Mouse (Mus musculus) hindbrain, embryonic 15.5 days (tissue): ENCODE results near the gene Ncoa7. TPM values are rescaled to one million over a fixed set of nuclear protein-coding genes. Genes with fewer than 3 reads are reported as not detected.
A peak's percentile ranks its signal among the peaks of the same experiment; 100 is the strongest.

Experiments
- ATAC-seq: fragments of 200-750 bp; cut with Nextera tagmentation; 2 replicates; pipeline ENCODE4 v1.8.0; 2017; ENCODE audit warnings: low read depth, moderate number of reproducible peaks, moderate TSS enrichment; ENCODE audit not compliant: low FRiP score
- H3K27ac ChIP-seq: fragments of 300-500 bp; sonication (generic); replicated peaks from 2 replicates; pipeline ENCODE4 v1.5.1; 2015; ENCODE audit warnings: mild to moderate bottlenecking, inconsistent platforms
- H3K27me3 ChIP-seq: fragments of 300-500 bp; sonication (generic); 2 replicates; pipeline ENCODE4 v1.6.1; 2015; ENCODE audit warnings: control low read depth, inconsistent platforms
- H3K36me3 ChIP-seq: fragments of 300-500 bp; sonication (generic); 2 replicates; pipeline ENCODE4 v1.6.1; 2015; ENCODE audit warnings: control low read depth, inconsistent platforms
- H3K4me1 ChIP-seq: fragments of 300-500 bp; sonication (generic); replicated peaks from 2 replicates; pipeline ENCODE4 v1.6.1; 2015; ENCODE audit warnings: control low read depth, inconsistent platforms
- H3K4me2 ChIP-seq: fragments of 300-500 bp; sonication (generic); 2 replicates; pipeline ENCODE4 v1.6.1; 2015; ENCODE audit warnings: moderate library complexity, mild to moderate bottlenecking, inconsistent platforms
- H3K4me3 ChIP-seq: fragments of 300-500 bp; sonication (generic); 2 replicates; pipeline ENCODE4 v1.5.1; 2015; ENCODE audit warnings: mild to moderate bottlenecking, inconsistent platforms
- H3K9ac ChIP-seq: fragments of 300-500 bp; sonication (generic); 2 replicates; pipeline ENCODE4 v1.6.1; 2015; ENCODE audit warnings: inconsistent platforms
- H3K9me3 ChIP-seq: fragments of 300-500 bp; sonication (generic); 2 replicates; pipeline ENCODE4 v1.6.1; 2016; ENCODE audit warnings: control low read depth, inconsistent platforms
- WGBS: fragments of 180-500 bp; shearing (Covaris S2); methylation state at CpG from one replicate; pipeline ENCODE4 v1.1.7; 2015; 5-methylcytosine and 5-hydroxymethylcytosine counted together
- polyA plus RNA-seq: library from polyadenylated mRNA; unstranded; fragments of >200 nt; fragmentation: Nextera tagmentation; extraction: Ambion mirVana; gene quantifications from 2 replicates; pipeline ENCODE4 v1.2.1, GENCODE M21; 2015

The Ncoa7 gene
- polyA plus RNA-seq, 1 experiment from 2014 or later = 18.9 TPM

DNA sequence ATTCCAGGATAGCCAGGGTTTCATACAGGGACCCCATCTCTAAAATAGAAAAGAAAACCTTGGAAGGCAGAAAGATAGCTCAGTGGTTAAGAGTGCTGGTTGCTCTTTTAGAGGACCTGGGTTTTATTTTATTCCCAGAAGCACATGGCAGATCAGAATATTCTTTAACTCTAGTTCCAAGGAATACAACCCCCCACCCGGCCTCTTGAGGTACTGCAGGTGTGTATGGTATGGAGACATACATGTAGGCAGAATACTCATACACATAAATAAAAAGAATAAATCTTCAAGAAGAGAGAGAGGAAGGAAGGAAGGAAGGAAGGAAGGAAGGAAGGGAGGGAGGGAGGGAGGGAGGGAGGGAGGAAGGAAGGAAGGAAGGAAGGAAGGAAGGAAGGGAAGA, 72.3 kb downstream of the Ncoa7 start:
- no peak overlapping the region for H3K9ac ChIP-seq
- WGBS = 62% methylated on average over 1 of the region's 1 CpGs
- no peaks in the 10 kb centered on the region for H3K9me3 ChIP-seq
- H3K4me2 ChIP-seq = no peak overlapping the region
- no peak overlapping the region for H3K27ac ChIP-seq
- no peaks in the 10 kb centered on the region for H3K4me1 ChIP-seq
- H3K36me3 ChIP-seq = no peaks in the 10 kb centered on the region
- ATAC-seq = no peak
- H3K27me3 ChIP-seq = no peaks in the 10 kb centered on the region
- no peak overlapping the region for H3K4me3 ChIP-seq

GRCm38 (mm10) chr10:30729157-30730096, 73.7 kb downstream of the Ncoa7 start:
- no peaks in the 10 kb centered on the region for H3K9me3 ChIP-seq
- no peaks in the 10 kb centered on the region for H3K27me3 ChIP-seq
- no peaks in the 10 kb centered on the region for H3K36me3 ChIP-seq
- no peak overlapping the region for H3K27ac ChIP-seq
- H3K4me3 ChIP-seq = no peak overlapping the region
- no peaks in the 10 kb centered on the region for H3K4me1 ChIP-seq
- ATAC-seq = no peak; the same call in 1 of the 2 replicates
- no peak overlapping the region for H3K9ac ChIP-seq
- WGBS = 84% methylated on average over 5 of the region's 5 CpGs
- H3K4me2 ChIP-seq = no peak overlapping the region

DNA sequence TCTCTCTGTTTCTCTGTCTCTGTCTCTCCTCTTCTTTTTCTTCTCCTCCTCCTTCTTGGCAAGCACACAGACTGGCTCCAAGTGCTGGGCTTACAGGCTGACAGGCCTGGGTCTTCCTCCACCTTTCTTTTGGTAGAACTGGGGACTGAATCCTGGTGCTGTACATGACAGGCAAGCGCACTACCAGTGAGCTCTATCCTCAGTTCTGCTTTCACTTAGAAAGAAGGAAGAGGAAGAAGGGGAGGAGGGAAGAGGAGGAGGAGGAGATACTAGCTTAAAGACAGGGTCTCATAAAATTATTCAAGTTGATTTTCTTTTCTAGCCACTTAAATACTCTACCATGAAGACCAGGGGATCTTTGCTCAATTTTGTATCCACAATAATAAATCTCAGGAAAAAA, 80.1 kb downstream of the Ncoa7 start:
- no peak for ATAC-seq
- H3K9me3 ChIP-seq = no peaks in the 10 kb centered on the region
- WGBS = 97% methylated on average over 1 of the region's 1 CpGs
- no peak overlapping the region for H3K4me2 ChIP-seq
- no peaks in the 10 kb centered on the region for H3K27me3 ChIP-seq
- no peaks in the 10 kb centered on the region for H3K4me1 ChIP-seq
- no peak overlapping the region for H3K9ac ChIP-seq
- peaks cover 5% of the 10 kb centered on the region for H3K36me3 ChIP-seq
- no peak overlapping the region for H3K27ac ChIP-seq
- H3K4me3 ChIP-seq = no peak overlapping the region

GRCm38 (mm10) chr10:30720556-30720955, 82.6 kb downstream of the Ncoa7 start:
- Histone ChIP-seq H3K27me3 (no peaks in the 10 kb centered on the region), H3K27ac (no peak overlapping the region), H3K9me3 (no peaks in the 10 kb centered on the region), H3K9ac (no peak overlapping the region), H3K4me1 (no peaks in the 10 kb centered on the region), H3K36me3 (peaks cover 5% of the 10 kb centered on the region), H3K4me2 (no peak overlapping the region), H3K4me3 (no peak overlapping the region)
- peak; percentile 51; the same call in 1 of the 2 replicates for ATAC-seq
- 90% methylated on average over 3 of the region's 3 CpGs for WGBS

DNA sequence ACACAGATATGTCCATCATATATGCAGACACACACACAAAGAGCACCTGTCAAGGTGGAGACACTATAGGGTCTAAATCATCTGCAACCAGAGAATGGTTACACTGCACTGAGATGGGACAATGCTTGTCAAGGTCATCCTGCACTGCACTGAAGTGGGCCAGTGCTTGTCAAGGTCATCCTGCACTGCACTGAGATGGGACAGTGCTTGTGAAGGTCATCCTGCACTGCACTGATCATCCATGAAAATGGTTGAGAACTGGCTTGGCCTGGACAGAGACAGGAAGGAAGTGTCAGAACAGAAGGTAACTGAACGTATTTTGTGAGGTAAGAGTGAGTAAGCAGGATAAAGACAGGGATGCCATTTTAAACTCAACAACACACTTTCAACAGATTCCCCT, 83.2 kb downstream of the Ncoa7 start:
- WGBS = 80% methylated on average over 1 of the region's 1 CpGs
- peaks cover 5% of the 10 kb centered on the region for H3K36me3 ChIP-seq
- peak; percentile 45; the same call in 1 of the 2 replicates for ATAC-seq
- H3K4me2 ChIP-seq = no peak overlapping the region
- no peak overlapping the region for H3K9ac ChIP-seq
- no peaks in the 10 kb centered on the region for H3K9me3 ChIP-seq
- H3K27me3 ChIP-seq = no peaks in the 10 kb centered on the region
- H3K4me3 ChIP-seq = no peak overlapping the region
- no peaks in the 10 kb centered on the region for H3K4me1 ChIP-seq
- H3K27ac ChIP-seq = no peak overlapping the region

GRCm38 (mm10) chr10:30718703-30719340, 84.3 kb downstream of the Ncoa7 start:
- H3K9me3 ChIP-seq = no peaks in the 10 kb centered on the region
- no peak overlapping the region for H3K4me2 ChIP-seq
- peaks cover 5% of the 10 kb centered on the region for H3K36me3 ChIP-seq
- no peaks in the 10 kb centered on the region for H3K4me1 ChIP-seq
- no peak overlapping the region for H3K9ac ChIP-seq
- no peak overlapping the region for H3K4me3 ChIP-seq
- H3K27ac ChIP-seq = no peak overlapping the region
- H3K27me3 ChIP-seq = no peaks in the 10 kb centered on the region
- ATAC-seq = no peak; the same call in 1 of the 2 replicates
- WGBS = 26% methylated on average over 4 of the region's 4 CpGs

DNA sequence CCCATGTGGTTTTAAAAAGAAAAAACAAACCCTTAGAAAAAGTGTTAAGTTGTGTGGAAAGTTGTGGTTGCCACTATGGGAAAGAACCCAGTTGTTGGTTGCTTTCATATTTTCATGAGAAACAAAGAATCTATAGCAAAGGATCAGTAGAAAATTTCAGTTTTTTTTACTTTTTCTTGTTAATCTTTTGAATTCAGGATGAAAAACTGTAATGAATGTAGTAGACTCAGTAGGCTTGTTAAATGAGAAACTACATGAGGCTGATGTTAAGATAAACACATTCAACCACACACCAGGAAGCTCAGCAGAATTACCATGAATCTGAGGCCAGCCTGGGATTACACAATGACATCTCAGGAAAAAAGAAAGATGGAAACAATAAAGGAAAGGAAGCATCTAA, 87.0 kb downstream of the Ncoa7 start:
- no peaks in the 10 kb centered on the region for H3K4me1 ChIP-seq
- no peak overlapping the region for H3K4me3 ChIP-seq
- H3K36me3 ChIP-seq = peaks cover 5% of the 10 kb centered on the region
- H3K9me3 ChIP-seq = no peaks in the 10 kb centered on the region
- no peak overlapping the region for H3K27ac ChIP-seq
- no peak overlapping the region for H3K4me2 ChIP-seq
- no peaks in the 10 kb centered on the region for H3K27me3 ChIP-seq
- no peak for ATAC-seq
- H3K9ac ChIP-seq = no peak overlapping the region

DNA sequence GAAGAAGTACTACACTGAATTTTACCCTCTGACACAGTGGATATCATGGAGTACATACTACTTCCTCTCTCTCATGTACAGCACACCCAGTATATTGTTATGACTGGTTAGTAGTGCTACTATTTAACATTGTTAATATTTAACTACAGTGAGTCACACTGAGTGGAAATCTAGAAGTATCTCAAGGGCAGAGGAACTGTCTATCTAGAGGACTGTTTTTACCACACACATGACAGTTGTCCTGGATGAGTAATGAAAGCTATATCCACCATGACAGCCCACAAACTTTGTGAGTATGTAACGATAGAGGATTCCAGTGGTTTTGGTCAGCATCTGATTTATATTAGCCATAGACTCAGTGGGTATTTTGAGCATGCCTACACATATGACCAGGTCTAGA, 90.6 kb downstream of the Ncoa7 start:
- Histone ChIP-seq H3K27me3 (no peaks in the 10 kb centered on the region), H3K4me2 (no peak overlapping the region), H3K9ac (no peak overlapping the region), H3K4me1 (no peaks in the 10 kb centered on the region), H3K4me3 (no peak overlapping the region), H3K27ac (no peak overlapping the region), H3K36me3 (no peaks in the 10 kb centered on the region), H3K9me3 (no peaks in the 10 kb centered on the region)
- ATAC-seq = no peak
- WGBS = 88% methylated on average over 1 of the region's 1 CpGs

DNA sequence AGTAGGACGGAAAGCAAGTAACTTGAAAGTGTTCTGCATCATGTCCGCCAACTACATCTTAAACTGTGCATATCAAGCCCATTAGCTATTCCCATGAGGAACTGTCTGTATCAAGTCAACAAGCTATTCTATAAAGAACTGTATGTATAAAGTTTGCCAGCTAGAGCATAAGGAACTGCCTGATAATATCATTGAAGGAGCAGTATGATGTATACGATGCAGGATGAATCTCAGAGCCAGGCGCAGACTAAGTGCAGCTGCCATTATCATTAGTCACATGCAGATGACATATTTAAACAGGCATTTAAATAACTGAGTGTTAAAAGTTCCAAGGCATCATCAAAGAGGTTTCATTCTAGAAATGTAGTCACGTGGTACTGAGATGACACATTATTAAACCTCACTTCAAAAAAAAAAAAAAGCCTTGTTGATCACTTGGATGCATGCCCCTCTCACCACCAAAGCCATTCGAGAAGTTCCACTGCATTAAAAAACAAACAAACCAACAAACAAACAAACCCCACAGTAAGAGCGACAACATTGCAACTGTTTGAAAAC, 93.2 kb downstream of the Ncoa7 start:
- H3K4me3 ChIP-seq = no peak overlapping the region
- no peaks in the 10 kb centered on the region for H3K9me3 ChIP-seq
- no peak for ATAC-seq
- H3K9ac ChIP-seq = no peak overlapping the region
- H3K4me2 ChIP-seq = no peak overlapping the region
- no peaks in the 10 kb centered on the region for H3K36me3 ChIP-seq
- 87% methylated on average over 7 of the region's 7 CpGs for WGBS
- H3K4me1 ChIP-seq = no peaks in the 10 kb centered on the region
- no peaks in the 10 kb centered on the region for H3K27me3 ChIP-seq
- H3K27ac ChIP-seq = no peak overlapping the region

GRCm38 (mm10) chr10:30708039-30708438, 95.1 kb downstream of the Ncoa7 start:
- ATAC-seq = no peak
- WGBS = 78% methylated on average over 5 of the region's 5 CpGs

GRCm38 (mm10) chr10:30702663-30703062, 100.5 kb downstream of the Ncoa7 start:
- H3K9me3 ChIP-seq = no peaks in the 10 kb centered on the region
- no peak overlapping the region for H3K4me2 ChIP-seq
- ATAC-seq = no peak
- 0 out of 2 replicates have a peak, but pooled peaks cover 13% of the 10 kb centered on the region for H3K36me3 ChIP-seq
- no peaks in the 10 kb centered on the region for H3K4me1 ChIP-seq
- H3K4me3 ChIP-seq = no peak overlapping the region
- WGBS = 97% methylated on average over 1 of the region's 1 CpGs
- no peak overlapping the region for H3K27ac ChIP-seq
- H3K27me3 ChIP-seq = no peaks in the 10 kb centered on the region
- H3K9ac ChIP-seq = no peak overlapping the region

More at GRCm38 (mm10) chr10:30708039-30708438, 95.1 kb downstream of the Ncoa7 start:
- Histone ChIP-seq H3K27ac (no peak overlapping the region), H3K9ac (no peak overlapping the region), H3K27me3 (no peaks in the 10 kb centered on the region), H3K4me2 (no peak overlapping the region), H3K4me3 (no peak overlapping the region), H3K36me3 (0 out of 2 replicates have a peak, but pooled peaks cover 5% of the 10 kb centered on the region), H3K4me1 (no peaks in the 10 kb centered on the region), H3K9me3 (no peaks in the 10 kb centered on the region)

GRCm38 (mm10) chr10:30686862-30687261, 116.3 kb downstream of the Ncoa7 start:
- Histone ChIP-seq H3K9ac (no peak overlapping the region), H3K27ac (no peak overlapping the region), H3K4me2 (no peak overlapping the region), H3K36me3 (peaks cover 9% of the 10 kb centered on the region; the same call in 1 of the 2 replicates), H3K4me3 (no peak overlapping the region), H3K4me1 (no peaks in the 10 kb centered on the region), H3K27me3 (no peaks in the 10 kb centered on the region), H3K9me3 (no peaks in the 10 kb centered on the region)
- ATAC-seq = no peak
- 95% methylated on average over 3 of the region's 3 CpGs for WGBS
